Mouse (Mus musculus) right cerebral cortex, postnatal 4 days (tissue): ENCODE measurements at regions not wholly inside any gene's neighbourhood (a gene's known extent, or its start where the extent isn't known, plus 50 kb on each side); places are given as distances from the start of the nearest gene placed in this dataset.

Source experiments
- DNase-seq: peaks from one replicate; pipeline ENCODE4 v3.0.0-alpha.2; 2022

- DNase-seq = no peak
Measured at GRCm38 (mm10) chr15:87375596-87376194, 168.4 kb upstream of the Fam19a5 start.

GRCm38 (mm10) chr15:87383551-87384265, 160.4 kb upstream of the Fam19a5 start:
- no peak for DNase-seq

- DNase-seq = no peak
Measured at GRCm38 (mm10) chr15:87384279-87385066, 159.6 kb upstream of the Fam19a5 start.

- no peak for DNase-seq
Measured at GRCm38 (mm10) chr15:87386513-87386983, 157.6 kb upstream of the Fam19a5 start.

GRCm38 (mm10) chr15:87391395-87391794, 152.7 kb upstream of the Fam19a5 start:
- no peak for DNase-seq

GRCm38 (mm10) chr15:87398396-87398795, 145.7 kb upstream of the Fam19a5 start:
- DNase-seq = no peak

GRCm38 (mm10) chr15:87405689-87406088, 138.4 kb upstream of the Fam19a5 start:
- peak; percentile 20 for DNase-seq

- DNase-seq = no peak
Measured at GRCm38 (mm10) chr15:87411978-87412377, 132.1 kb upstream of the Fam19a5 start.

GRCm38 (mm10) chr15:87415996-87416395, 128.1 kb upstream of the Fam19a5 start:
- DNase-seq = no peak

GRCm38 (mm10) chr15:87421743-87422142, 122.4 kb upstream of the Fam19a5 start:
- no peak for DNase-seq

- DNase-seq = no peak
Measured at GRCm38 (mm10) chr15:87433306-87433705, 110.8 kb upstream of the Fam19a5 start.

- no peak for DNase-seq
Measured at GRCm38 (mm10) chr15:87433901-87434300, 110.2 kb upstream of the Fam19a5 start.

- no peak for DNase-seq
Measured at GRCm38 (mm10) chr15:87435566-87435965, 108.5 kb upstream of the Fam19a5 start.

GRCm38 (mm10) chr15:87437611-87438010, 106.5 kb upstream of the Fam19a5 start:
- no peak for DNase-seq

GRCm38 (mm10) chr15:87458932-87459331, 85.2 kb upstream of the Fam19a5 start:
- no peak for DNase-seq

GRCm38 (mm10) chr15:87476247-87476646, 67.9 kb upstream of the Fam19a5 start:
- no peak for DNase-seq

- DNase-seq = no peak
Measured at GRCm38 (mm10) chr15:87476862-87477490, 67.1 kb upstream of the Fam19a5 start.

- DNase-seq = no peak
Measured at GRCm38 (mm10) chr15:87480758-87481157, 63.3 kb upstream of the Fam19a5 start.
